24 mouse cellular contexts compared by ENCODE assay signal in the genomic region with DNA sequence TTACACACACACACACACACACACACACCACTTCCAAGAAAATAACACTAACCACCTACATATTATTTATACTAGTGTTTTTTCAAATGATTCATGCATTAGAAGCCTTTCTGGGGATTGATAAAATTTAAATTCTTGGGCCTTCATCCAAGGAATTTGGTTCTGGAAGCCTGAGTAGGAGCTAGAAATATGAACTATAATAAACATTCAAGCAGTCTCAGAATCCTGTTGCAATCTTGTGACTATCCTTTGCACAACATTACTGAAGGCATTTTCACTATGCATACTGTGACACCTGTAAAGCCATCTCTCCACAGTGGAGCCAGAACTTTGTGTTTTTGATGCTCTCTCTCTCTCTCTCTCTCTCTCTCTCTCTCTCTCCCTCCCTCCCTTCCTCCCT.
A peak's percentile ranks its signal among the peaks of the same experiment; 100 is the strongest.
DNase-seq lines count a peak whose midpoint lies in the region; ATAC-seq and TF ChIP-seq lines count a peak whose summit lies in the region.
"Had no signal": no experiment of that assay in that cellular context is flagged by ENCODE, and none has a peak within 500 bp of the region (broad histone marks: within the 10 kb centered on the region; RNA-seq: fewer than 3 reads in every experiment).

No protein-coding gene starts in this region.

- ATAC-seq in limb, embryonic 14.5 days (ENCODE audit: low FRiP score, low read depth) = no peak
- peak; percentile 75 for ATAC-seq in lung, embryonic 16.5 days (ENCODE audit: low read depth)
- no peak for ATAC-seq in intestine, embryonic 15.5 days
- ATAC-seq: CD4-positive, CD25-positive, alpha-beta regulatory T cell, adult 4 months; forebrain, embryonic 15.5 days; hindbrain, embryonic 16.5 days had no signal

- no peak overlapping the region for H3K4me2 ChIP-seq in limb, embryonic 14.5 days (replicated peaks; ENCODE audit: low read depth, low read length, severe bottlenecking)
- H3K4me2 ChIP-seq in lung, embryonic 16.5 days (ENCODE audit: low read depth, low read length) = no peak overlapping the region
- H3K4me2 ChIP-seq in intestine, embryonic 15.5 days (replicated peaks) = no peak overlapping the region
- H3K4me2 ChIP-seq: forebrain, embryonic 12.5 days; forebrain, embryonic 15.5 days; heart, embryonic 12.5 days; heart, embryonic 15.5 days; hindbrain, embryonic 13.5 days had no signal

- TF ChIP-seq POLR2A in limb, embryonic 14.5 days (IDR thresholded peaks at IDR 0.05; ENCODE audit: borderline replicate concordance, extremely low read depth, insufficient read depth, insufficient read length) = no peak

- H3K9me3 ChIP-seq in limb, embryonic 14.5 days (ENCODE audit: control insufficient read depth, low read length) = no peaks in the 10 kb centered on the region
- no peaks in the 10 kb centered on the region for H3K9me3 ChIP-seq in limb, embryonic 10.5 days (replicated peaks)
- H3K9me3 ChIP-seq in lung, embryonic 16.5 days (ENCODE audit: control insufficient read depth, low read length) = no peaks in the 10 kb centered on the region
- no peaks in the 10 kb centered on the region for H3K9me3 ChIP-seq in intestine, embryonic 15.5 days
- H3K9me3 ChIP-seq: forebrain, embryonic 12.5 days; forebrain, embryonic 15.5 days; heart, embryonic 12.5 days; heart, embryonic 15.5 days; hindbrain, embryonic 10.5 days had no signal

- no peak overlapping the region for H3K4me3 ChIP-seq in limb, embryonic 14.5 days (replicated peaks; ENCODE audit: low read length)
- no peak overlapping the region for H3K4me3 ChIP-seq in limb, embryonic 10.5 days
- H3K4me3 ChIP-seq in lung, embryonic 16.5 days (ENCODE audit: low read length) = no peak overlapping the region
- no peak overlapping the region for H3K4me3 ChIP-seq in intestine, embryonic 15.5 days (replicated peaks)
- H3K4me3 ChIP-seq: forebrain, embryonic 12.5 days; forebrain, embryonic 15.5 days; heart, embryonic 12.5 days; heart, embryonic 15.5 days; hindbrain, embryonic 10.5 days; hindbrain, embryonic 13.5 days had no signal

- no peak overlapping the region for H3K27ac ChIP-seq in limb, embryonic 14.5 days (replicated peaks; ENCODE audit: low read depth, low read length)
- H3K27ac ChIP-seq in limb, embryonic 10.5 days = no peak overlapping the region
- H3K27ac ChIP-seq in lung, embryonic 16.5 days (ENCODE audit: low read length) = peak overlapping the region; percentile 5; the same call in 1 of the 2 replicates
- no peak overlapping the region for H3K27ac ChIP-seq in intestine, embryonic 15.5 days
- H3K27ac ChIP-seq: forebrain, embryonic 12.5 days; forebrain, embryonic 15.5 days; heart, embryonic 15.5 days; hindbrain, embryonic 10.5 days; hindbrain, embryonic 13.5 days had no signal

- no peak overlapping the region for H3K9ac ChIP-seq in limb, embryonic 14.5 days (ENCODE audit: low read depth, low read length, severe bottlenecking)
- no peak overlapping the region for H3K9ac ChIP-seq in lung, embryonic 16.5 days (ENCODE audit: low read length)
- H3K9ac ChIP-seq in intestine, embryonic 15.5 days = no peak overlapping the region
- H3K9ac ChIP-seq: forebrain, embryonic 12.5 days; forebrain, embryonic 15.5 days; heart, embryonic 12.5 days; heart, embryonic 15.5 days; hindbrain, embryonic 13.5 days had no signal

- peak; percentile 28 for DNase-seq in limb, embryonic 14.5 days (ENCODE audit: low spot score)
- DNase-seq in limb, embryonic 10.5 days (ENCODE audit: low spot score) = no peak
- DNase-seq in lung, postnatal 25 days (ENCODE audit: low spot score) = no peak
- DNase-seq in NIH3T3 (ENCODE audit: low read depth) = peak; percentile 70
- no peak for DNase-seq in right cerebral cortex, postnatal 25 days
- DNase-seq: adrenal gland, postnatal 10 days; adrenal gland, postnatal 36 days; cerebellum, adult 18-20 months; cerebellum, adult 9-10 months; cerebellum, postnatal 14 days; gastrocnemius, postnatal 25 days; heart, adult 18-20 months; heart, postnatal 10 days; heart, postnatal 36 days had no signal

- H3K27me3 ChIP-seq in limb, embryonic 14.5 days (ENCODE audit: control insufficient read depth, insufficient read depth, low read length) = no peaks in the 10 kb centered on the region
- H3K27me3 ChIP-seq in limb, embryonic 10.5 days (ENCODE audit: low read depth, poor library complexity, severe bottlenecking) = no peaks in the 10 kb centered on the region
- no peaks in the 10 kb centered on the region for H3K27me3 ChIP-seq in lung, embryonic 16.5 days (ENCODE audit: control insufficient read depth, insufficient read depth, low read depth, low read length)
- H3K27me3 ChIP-seq in intestine, embryonic 15.5 days (replicated peaks) = no peaks in the 10 kb centered on the region
- H3K27me3 ChIP-seq: forebrain, embryonic 12.5 days; forebrain, embryonic 15.5 days; heart, embryonic 12.5 days; heart, embryonic 15.5 days; hindbrain, embryonic 13.5 days had no signal

- no peaks in the 10 kb centered on the region for H3K36me3 ChIP-seq in limb, embryonic 14.5 days (ENCODE audit: control insufficient read depth, insufficient read depth, low read length)
- no peaks in the 10 kb centered on the region for H3K36me3 ChIP-seq in limb, embryonic 10.5 days
- H3K36me3 ChIP-seq in lung, embryonic 16.5 days (ENCODE audit: control insufficient read depth, insufficient read depth, low read length) = no peaks in the 10 kb centered on the region
- H3K36me3 ChIP-seq in intestine, embryonic 15.5 days = no peaks in the 10 kb centered on the region
- H3K36me3 ChIP-seq: forebrain, embryonic 12.5 days; forebrain, embryonic 15.5 days; heart, embryonic 12.5 days; heart, embryonic 15.5 days; hindbrain, embryonic 10.5 days; hindbrain, embryonic 13.5 days had no signal

- no peaks in the 10 kb centered on the region for H3K4me1 ChIP-seq in limb, embryonic 14.5 days (ENCODE audit: control insufficient read depth, insufficient read depth, low read length)
- no peaks in the 10 kb centered on the region for H3K4me1 ChIP-seq in limb, embryonic 10.5 days
- peaks cover 14% of the 10 kb centered on the region for H3K4me1 ChIP-seq in lung, embryonic 16.5 days (replicated peaks; ENCODE audit: control insufficient read depth, insufficient read depth, low read length)
- no peaks in the 10 kb centered on the region for H3K4me1 ChIP-seq in intestine, embryonic 15.5 days (replicated peaks)
- H3K4me1 ChIP-seq: forebrain, embryonic 12.5 days; heart, embryonic 12.5 days; hindbrain, embryonic 10.5 days had no signal

Comparison
In these comparisons a context has a peak if more than half of its experiments do, and no peak if none do; other contexts are left out.
1. DNase-seq: peak in limb, embryonic 14.5 days (single experiment) and NIH3T3 (single experiment); none in limb, embryonic 10.5 days (single experiment), lung, postnatal 25 days (single experiment) and right cerebral cortex, postnatal 25 days (single experiment).